In genomic region chr8:127774642-127775041, GRCm38 (mm10) we compare ENCODE assay signal across 12 mouse cellular contexts.
A peak's percentile ranks its signal among the peaks of the same experiment; 100 is the strongest.
DNase-seq lines count a peak whose midpoint lies in the region; ATAC-seq and TF ChIP-seq lines count a peak whose summit lies in the region.
"Had no signal": no experiment of that assay in that cellular context is flagged by ENCODE, and none has a peak within 500 bp of the region (broad histone marks: within the 10 kb centered on the region; RNA-seq: fewer than 3 reads in every experiment).

No protein-coding gene starts in this region.

- H3K9ac ChIP-seq in heart, embryonic 12.5 days: no peak overlapping the region
- H3K9ac ChIP-seq in midbrain, postnatal 0 days (replicated peaks; ENCODE audit: low read length, poor library complexity, severe bottlenecking): no peak overlapping the region
- H3K9ac ChIP-seq: embryonic facial prominence, embryonic 12.5 days had no signal

- peak; percentile 88 for DNase-seq in heart, adult 11 months
- peak; percentile 73 for DNase-seq in brain, embryonic 18.5 days (ENCODE audit: low read depth, low spot score)
- peak; percentile 50 for DNase-seq in layer of hippocampus, adult 9-10 months (ENCODE audit: low spot score)
- peak; percentile 78 for DNase-seq in midbrain, postnatal 0 days (ENCODE audit: low spot score)
- DNase-seq in gastrocnemius, adult 18-20 months (ENCODE audit: low spot score): no peak
- no peak for DNase-seq in thymus, postnatal 4 days
- DNase-seq in kidney, postnatal 14 days: no peak
- DNase-seq: kidney, adult 11 months had no signal

- no peak for TF ChIP-seq CTCF in midbrain, postnatal 0 days (IDR thresholded peaks at IDR 0.05)

- 87% methylated on average over 9 of the region's 9 CpGs for WGBS in heart, embryonic 12.5 days
- WGBS in midbrain, postnatal 0 days: 41% methylated on average over 9 of the region's 9 CpGs

- no peak overlapping the region for H3K4me2 ChIP-seq in heart, embryonic 12.5 days
- peak overlapping the region; percentile 13; the same call in 1 of the 2 replicates for H3K4me2 ChIP-seq in midbrain, postnatal 0 days (ENCODE audit: low read depth, low read length, poor library complexity, severe bottlenecking)
- H3K4me2 ChIP-seq: embryonic facial prominence, embryonic 12.5 days had no signal

- H3K36me3 ChIP-seq in heart, embryonic 12.5 days: no peaks in the 10 kb centered on the region
- no peaks in the 10 kb centered on the region for H3K36me3 ChIP-seq in midbrain, postnatal 0 days (ENCODE audit: insufficient read depth, low read length)
- H3K36me3 ChIP-seq: embryonic facial prominence, embryonic 12.5 days; heart, embryonic 10.5 days had no signal

- no peak overlapping the region for H3K27ac ChIP-seq in heart, embryonic 12.5 days (ENCODE audit: poor library complexity, severe bottlenecking)
- H3K27ac ChIP-seq in midbrain, postnatal 0 days (ENCODE audit: low read depth, low read length): peak overlapping the region; percentile 27; the same call in 1 of the 2 replicates
- H3K27ac ChIP-seq: embryonic facial prominence, embryonic 12.5 days; heart, embryonic 10.5 days had no signal

- no peak for ATAC-seq in heart, embryonic 12.5 days (ENCODE audit: insufficient number of reproducible peaks, low FRiP score)
- ATAC-seq in midbrain, postnatal 0 days (ENCODE audit: low FRiP score): peak; percentile 70

- no peaks in the 10 kb centered on the region for H3K4me1 ChIP-seq in heart, embryonic 12.5 days (replicated peaks)
- peaks cover 11% of the 10 kb centered on the region; the same call in 1 of the 2 replicates for H3K4me1 ChIP-seq in midbrain, postnatal 0 days (ENCODE audit: insufficient read depth, low read length)

- H3K9me3 ChIP-seq in heart, embryonic 12.5 days (replicated peaks): 0 out of 2 replicates have a peak, but pooled peaks cover 3% of the 10 kb centered on the region
- H3K9me3 ChIP-seq in midbrain, postnatal 0 days (ENCODE audit: low read length): no peaks in the 10 kb centered on the region
- H3K9me3 ChIP-seq: embryonic facial prominence, embryonic 12.5 days; heart, embryonic 10.5 days had no signal

- no peak overlapping the region for H3K4me3 ChIP-seq in heart, embryonic 12.5 days
- H3K4me3 ChIP-seq in midbrain, postnatal 0 days (ENCODE audit: low read depth, low read length): peak overlapping the region; percentile 3; the same call in 1 of the 2 replicates
- H3K4me3 ChIP-seq: embryonic facial prominence, embryonic 12.5 days; heart, embryonic 10.5 days; myocyte had no signal

- H3K27me3 ChIP-seq in heart, embryonic 12.5 days (replicated peaks): no peaks in the 10 kb centered on the region
- no peaks in the 10 kb centered on the region for H3K27me3 ChIP-seq in midbrain, postnatal 0 days (ENCODE audit: insufficient read depth, low read length)
- H3K27me3 ChIP-seq: embryonic facial prominence, embryonic 12.5 days had no signal

Comparison
In these comparisons a context has a peak if more than half of its experiments do, and no peak if none do; other contexts are left out.
1. DNase-seq: peak in heart, adult 11 months (single experiment), brain, embryonic 18.5 days (single experiment), layer of hippocampus, adult 9-10 months (single experiment) and midbrain, postnatal 0 days (single experiment); none in gastrocnemius, adult 18-20 months (single experiment), thymus, postnatal 4 days (single experiment) and kidney, postnatal 14 days (single experiment).